Mouse (Mus musculus): ENCODE results near the gene Otp. TPM values are rescaled to one million over a fixed set of nuclear protein-coding genes. Genes with fewer than 3 reads are reported as not detected.

Otp gene
- total RNA-seq (2021), result not detected

DNA sequence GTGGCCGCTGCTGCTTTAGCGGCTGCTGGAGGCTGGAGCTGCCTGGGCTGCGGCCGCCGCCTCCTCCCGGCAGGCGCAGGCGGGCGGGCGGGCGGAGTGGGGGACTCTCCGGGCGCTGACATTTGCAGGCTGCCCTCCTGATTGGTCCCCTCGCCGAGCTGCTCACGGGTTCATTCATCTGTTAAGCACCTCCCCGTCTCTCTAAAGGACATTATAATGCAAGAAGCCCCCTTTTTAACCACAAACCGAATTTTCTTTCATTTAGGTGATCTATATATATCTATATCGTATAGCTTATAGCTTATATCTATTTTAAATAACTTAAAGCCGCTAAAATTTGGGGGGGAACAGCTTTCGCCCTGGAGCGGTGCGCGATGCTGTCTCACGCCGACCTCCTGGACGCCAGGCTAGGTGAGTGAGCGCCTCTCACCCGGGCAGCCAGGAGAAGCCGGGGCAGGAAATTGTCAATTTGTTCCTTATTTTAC is at the start of gene Otp:
Otp (plus strand) TSS at position 207 of the 485 bp plus-strand sequence.
- DNase-seq, result no peak

- DNase-seq, result no peak
These were observed 49.0 kb upstream of the Otp start for GRCm38 (mm10) chr13:94826389-94826788.

DNA sequence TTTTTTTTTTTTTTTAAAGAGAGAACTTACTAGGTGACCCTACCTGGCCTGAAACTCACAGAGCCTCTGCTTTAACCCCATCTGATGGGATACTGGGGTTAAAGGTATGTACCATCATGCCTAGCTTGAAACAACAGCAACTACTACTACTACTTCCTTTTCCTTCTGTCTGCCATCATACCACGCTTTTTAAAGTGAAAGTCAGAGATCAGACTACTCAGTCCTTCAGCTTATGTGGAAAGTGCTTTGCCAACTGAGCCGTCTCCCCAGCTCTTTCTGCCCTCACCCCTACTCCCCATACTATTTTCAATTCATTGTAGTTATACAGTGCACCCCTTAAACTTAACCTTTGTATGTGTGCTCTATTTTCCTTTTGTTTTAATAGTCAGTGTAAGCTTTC is 48.4 kb upstream of the Otp start:
- DNase-seq, result no peak

DNA sequence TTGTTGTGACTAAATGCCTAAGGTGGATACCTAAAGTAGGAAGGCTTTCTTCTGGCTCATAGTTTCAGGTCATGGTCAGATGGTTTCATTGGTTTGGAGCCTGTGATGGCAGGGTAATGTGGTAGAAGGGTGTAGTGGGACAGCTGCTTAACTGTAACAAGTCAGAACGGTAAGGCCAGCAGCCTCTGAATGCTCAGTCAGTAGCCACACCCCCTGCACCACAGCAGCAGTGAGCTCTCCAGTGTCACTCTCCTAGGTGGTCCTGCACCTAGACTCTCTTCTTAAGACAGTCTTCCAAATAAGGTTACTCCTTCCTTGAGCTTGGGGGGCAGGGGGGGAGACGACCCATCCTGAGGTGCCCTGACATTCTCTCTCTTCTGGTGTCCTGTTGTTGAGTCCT is 47.6 kb upstream of the Otp start:
- no peak for DNase-seq

DNA sequence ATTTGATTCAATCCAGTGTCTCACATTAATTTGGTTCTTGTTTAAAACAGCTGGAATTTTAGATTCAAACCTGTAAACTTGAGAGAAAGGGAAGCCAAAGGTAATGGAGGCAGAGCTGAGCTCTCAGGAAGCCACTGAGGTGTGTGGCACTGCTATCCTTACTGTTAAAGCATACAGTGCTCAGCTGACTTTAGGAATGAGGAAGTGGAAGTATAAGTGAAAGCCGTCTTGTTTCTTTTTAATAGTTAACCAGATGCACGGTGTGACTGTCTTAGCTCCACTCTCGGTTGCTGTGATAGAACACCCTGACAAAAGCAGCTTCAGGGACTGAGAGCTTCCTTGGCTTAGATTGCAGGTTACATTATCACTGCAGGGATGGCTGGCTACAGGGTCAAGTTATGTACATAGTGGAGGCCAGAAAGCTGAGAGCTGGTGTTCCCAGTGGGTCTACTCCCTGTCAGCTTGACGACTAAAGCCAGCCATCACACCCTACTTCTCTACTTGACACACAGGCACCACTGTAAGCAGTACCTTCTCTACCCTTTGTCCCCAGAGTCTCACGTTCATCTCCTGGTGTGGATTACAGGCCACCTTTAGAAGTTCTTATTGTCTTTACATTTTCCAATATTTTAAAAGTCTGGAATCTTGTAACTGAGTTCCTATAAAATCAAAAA is 37.2 kb upstream of the Otp start:
- no peak for DNase-seq

DNA sequence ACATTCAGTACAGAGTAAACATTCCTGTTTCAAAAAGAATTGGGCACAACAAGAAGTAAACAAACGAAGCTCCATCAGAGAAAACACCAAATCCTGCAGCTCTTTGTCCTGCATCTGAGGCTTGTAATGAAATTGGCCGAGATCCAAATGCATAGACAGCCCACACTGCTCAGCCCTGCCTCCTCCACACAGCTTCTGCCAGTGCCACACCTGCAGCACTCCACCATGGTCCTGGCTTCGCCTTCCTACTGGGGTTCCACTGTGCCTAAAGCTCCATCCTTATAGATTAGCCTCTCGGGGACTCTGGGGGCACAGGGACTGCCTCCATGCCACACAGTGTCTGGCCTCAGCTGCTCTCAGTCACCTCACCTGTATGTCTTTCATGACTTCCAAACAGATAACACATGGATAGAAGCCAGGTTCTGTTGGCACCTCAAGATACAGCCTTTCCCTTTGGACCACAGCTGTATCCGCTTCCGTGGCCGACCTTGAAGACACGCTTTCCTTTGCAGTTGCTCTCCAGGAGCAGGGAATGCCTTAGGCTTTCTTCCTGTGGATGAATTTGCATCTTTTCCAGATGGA is 36.6 kb upstream of the Otp start:
- DNase-seq, result no peak

GRCm38 (mm10) chr13:94843236-94843635 is 32.2 kb upstream of the Otp start:
- no peak for DNase-seq

DNA sequence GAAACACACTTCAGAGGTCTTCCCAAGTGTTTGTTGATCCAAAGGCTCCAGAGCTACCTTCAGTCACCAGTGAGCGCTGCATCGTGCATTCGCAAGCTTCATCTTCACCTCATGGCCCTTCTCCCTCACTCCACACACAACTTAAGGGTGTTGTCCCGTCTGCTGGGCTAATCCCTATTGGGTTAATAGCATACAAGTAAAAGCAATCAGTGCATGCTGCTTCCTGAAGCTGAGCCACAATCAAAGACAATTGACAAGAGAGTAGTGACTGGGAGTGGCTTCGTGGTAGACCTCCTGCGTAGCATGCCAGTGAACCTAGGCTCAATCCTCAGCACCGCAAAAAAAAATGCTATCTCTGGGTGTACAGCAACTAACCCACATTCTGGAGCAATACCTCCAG is 27.5 kb upstream of the Otp start:
- no peak for DNase-seq

DNA sequence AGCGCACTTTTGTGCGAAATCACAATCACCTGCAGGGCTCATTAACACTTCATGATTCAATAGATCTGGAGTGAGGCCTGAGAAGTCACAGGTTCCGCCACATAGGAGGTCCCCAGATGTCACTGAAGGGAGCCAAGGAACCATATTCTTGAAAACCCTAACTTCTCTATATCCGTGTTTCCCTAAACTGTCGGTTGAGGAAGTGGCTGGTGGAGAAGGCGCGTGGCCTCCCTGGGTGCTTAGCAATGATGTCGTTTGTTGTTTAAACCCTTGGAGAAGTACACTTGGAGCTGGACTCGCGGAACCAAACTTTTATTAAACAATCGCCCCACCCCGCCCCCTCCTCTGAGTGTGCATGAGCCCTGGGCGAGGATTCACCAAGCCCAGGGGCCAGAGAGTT is 26.1 kb upstream of the Otp start:
- no peak for DNase-seq

GRCm38 (mm10) chr13:94858016-94858575 is 17.3 kb upstream of the Otp start:
- no peak for DNase-seq

DNA sequence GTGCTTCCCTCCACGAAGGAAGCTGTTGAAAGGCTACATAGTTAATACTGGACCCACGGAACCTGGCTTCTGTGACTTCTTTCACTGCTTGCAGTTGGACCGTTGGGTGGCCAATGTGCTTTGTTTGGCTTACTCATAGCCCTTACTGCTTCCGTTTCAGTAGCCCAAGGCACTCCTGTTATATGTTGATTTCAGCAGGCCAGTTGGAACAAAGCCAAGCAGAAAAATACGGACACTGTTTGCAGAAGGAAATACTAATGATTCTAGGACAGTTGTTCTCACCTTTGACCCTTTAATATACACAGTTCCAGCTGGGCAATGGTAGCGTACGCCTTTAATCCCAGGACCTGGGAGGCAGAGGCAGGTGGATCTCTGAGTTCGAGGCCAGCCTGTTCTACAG is 16.1 kb upstream of the Otp start:
- DNase-seq, result no peak

DNA sequence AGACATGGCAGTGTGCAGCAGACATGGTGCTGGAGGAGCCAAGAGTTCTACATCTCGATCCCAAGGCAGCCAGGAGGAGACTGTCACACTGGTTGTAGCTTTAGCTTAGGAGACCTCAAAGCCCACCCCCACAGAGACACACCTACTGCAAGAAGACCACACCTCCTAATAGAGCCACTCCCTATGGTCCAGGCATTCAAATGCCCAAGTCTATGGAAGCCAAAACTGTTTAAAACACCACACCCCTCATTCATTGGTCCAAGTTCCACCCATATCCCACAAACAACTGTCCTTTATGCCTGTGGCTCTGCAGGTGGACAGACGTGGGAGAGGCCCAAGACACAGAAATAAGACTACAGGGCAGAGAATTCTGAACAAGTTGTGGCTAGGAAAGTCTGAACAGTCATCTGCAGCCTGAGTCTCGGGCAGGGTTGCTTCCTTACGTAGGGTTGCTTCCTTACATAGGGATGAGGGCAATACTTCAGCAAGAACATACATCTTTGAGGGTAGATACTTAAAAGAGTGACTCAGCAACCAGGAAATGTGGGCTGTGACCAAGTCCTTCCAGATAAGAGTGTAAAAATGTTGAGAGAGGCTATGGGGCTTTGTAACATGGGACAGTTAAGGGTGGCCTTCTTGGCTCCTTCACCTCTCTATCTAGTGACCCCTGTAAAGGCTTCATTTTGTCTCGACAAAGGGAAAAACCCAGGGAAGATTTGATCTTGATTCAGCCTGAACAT is 12.7 kb upstream of the Otp start:
- no peak for DNase-seq

DNA sequence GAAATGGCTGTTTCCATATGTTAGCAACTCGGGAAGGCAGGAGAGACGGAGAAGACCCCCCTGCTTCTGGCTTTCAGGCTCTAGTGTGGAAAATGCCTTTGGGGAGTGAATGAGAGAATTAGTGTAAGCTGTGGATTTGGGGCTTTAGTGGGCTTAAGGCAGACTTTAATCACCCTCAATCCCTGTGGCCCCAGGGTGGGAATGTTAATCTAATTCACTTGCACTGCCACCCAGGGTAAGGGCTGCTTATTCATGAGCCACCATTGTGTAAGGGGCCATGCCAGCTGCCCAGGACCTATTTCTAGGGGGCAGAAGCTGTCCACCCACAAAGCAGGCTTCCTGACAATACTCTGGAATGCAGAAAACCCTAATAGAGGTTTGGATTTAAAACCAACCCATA is 8.5 kb upstream of the Otp start:
- DNase-seq, result no peak

- DNase-seq, result no peak
These were observed 7.6 kb upstream of the Otp start for GRCm38 (mm10) chr13:94867772-94868171.

- peak; percentile 75 for DNase-seq
These were observed 6.9 kb upstream of the Otp start for GRCm38 (mm10) chr13:94868478-94868950.

DNA sequence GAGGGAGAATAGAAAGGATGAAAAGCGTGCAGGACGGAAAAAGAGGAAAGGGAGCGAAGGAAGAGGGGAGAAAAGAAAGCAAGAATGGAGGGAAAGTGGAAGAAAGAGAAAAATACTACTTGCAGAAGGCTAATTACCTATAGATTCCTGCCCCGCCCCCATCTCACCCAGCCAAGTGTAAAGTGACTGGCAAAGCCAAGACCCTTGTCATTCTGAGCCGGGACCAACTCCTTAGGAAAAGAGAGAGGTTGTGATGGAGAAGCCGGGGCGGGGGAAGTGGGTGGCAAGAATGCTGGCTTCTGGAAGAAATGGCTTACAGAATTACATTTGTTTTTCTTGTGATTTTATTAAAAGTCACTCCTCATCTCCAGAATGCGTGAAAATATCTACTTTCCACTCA is 5.9 kb upstream of the Otp start:
- DNase-seq, result no peak

DNA sequence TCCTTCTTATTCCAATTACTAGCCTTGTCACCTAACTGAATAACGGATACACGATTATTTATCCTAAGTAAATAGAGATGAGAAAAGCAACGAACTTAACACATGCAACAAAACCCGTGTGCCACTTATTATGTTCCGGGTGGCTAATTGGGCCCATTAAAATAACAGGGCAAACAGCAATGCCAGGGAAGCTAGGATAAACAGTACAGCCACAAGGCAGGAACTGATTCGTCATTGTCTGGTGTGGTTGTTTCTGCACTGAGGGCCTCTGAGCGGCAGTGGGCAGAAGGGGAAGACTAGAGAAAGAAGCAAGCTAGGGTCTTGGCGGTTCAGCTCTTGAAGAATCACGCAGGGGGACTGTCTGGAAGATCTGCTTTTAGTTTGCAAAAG is 5.3 kb upstream of the Otp start:
- no peak for DNase-seq

DNA sequence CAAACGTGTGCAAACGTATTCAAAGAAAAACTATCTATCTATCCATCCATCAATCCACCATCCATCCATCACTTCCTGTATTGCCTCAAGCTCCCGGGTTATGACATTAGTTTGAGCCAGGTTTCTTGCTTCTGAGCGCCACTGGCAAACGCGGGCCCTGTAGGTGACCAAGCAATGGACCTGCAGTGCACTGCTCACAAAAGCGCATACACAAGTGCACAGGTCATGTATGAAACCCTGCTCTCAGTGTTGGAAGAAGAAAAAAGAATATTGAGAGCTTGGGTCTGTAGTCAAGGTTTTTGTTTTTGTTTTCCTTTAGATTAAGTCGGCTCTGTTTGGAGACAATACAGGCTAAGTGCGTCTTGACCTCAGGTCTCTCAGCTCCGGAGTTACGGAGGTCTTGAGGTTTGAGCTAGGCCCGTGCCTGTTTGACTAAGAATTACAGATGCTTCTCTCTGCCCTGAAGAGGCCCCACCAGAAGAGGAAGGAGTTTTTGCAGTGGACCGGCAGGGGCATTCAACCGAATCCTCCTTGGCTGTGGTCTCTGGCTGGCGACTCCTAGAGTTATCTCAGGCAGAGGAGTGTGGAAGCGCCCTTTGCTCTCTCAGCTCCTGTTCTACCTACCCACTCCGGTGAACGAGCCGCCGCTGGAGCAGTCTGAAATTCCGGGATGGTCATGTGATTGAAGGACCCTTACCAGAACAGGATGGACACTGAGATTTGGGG is 4.8 kb upstream of the Otp start:
- DNase-seq, result no peak

GRCm38 (mm10) chr13:94871806-94872320 is 3.5 kb upstream of the Otp start:
- no peak for DNase-seq

GRCm38 (mm10) chr13:94872439-94872838 is 3.0 kb upstream of the Otp start:
- DNase-seq, result no peak

DNA sequence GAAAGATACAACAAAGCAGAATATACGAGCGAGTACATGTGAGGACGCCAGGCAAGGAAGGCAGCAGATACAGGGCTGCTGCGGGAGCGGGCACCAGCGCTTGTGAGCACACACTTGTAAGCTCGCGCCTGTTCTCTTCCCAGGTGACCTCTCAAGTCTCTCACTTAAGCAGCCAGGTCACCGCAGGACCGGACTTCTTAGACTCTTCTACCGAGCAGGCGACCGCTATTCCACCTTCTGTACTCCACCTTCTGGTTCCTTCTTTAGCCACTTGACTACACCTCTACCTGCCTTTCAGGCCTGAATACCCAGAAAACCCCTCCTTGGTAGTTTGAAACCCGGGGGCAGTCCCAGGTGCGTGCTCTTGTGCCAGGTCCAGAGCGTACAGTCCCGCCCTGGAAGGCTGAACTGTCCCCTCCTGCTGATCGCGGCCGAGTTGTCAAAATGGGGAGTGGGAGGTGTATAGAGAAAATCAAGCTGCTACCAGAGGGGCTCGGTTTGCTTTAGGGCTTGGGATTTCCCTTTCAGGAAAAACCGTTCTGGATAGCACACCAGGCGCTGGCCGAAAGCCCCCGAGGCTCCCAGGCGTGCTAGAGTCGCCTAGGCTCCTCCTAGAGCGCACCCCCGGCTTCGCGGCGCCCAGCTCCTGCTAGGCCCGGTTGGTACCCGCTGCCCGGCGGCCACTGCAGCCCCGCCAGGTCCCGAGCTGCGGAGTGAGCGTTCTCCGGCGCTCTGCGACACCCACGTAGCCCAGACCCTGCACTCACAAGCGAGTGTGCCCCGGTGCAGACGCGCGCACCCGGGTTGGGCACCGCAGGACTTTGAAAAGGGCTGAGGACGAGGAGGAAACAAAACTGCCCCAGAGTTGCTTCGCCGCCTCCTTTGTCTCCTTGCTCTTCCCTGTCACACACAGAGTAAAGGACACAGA is 2.0 kb upstream of the Otp start:
- DNase-seq, result no peak

Measured in heart, postnatal 4 days (tissue).